Mouse (Mus musculus): ENCODE measurements at regions not wholly inside any gene's neighbourhood (a gene's known extent, or its start where the extent isn't known, plus 50 kb on each side); places are given as distances from the start of the nearest gene placed in this dataset.
A peak's percentile ranks its signal among the peaks of the same experiment; 100 is the strongest.
"Not testable (repeated sequence)": the region's sequence is repeated elsewhere in the genome, so short reads cannot be mapped to it uniquely, and the experiment has no call there.

- no peak for DNase-seq
These were observed 54.7 kb upstream of the Usp25 start for GRCm38 (mm10) chr16:76958597-76959392.

GRCm38 (mm10) chr16:76957491-76957890 lies 56.0 kb upstream of the Usp25 start:
- DNase-seq = no peak

GRCm38 (mm10) chr16:76957090-76957489 lies 56.4 kb upstream of the Usp25 start:
- no peak for DNase-seq

GRCm38 (mm10) chr16:76950836-76951486 lies 62.5 kb upstream of the Usp25 start:
- no peak for DNase-seq

GRCm38 (mm10) chr16:76947011-76947410 lies 66.5 kb upstream of the Usp25 start:
- DNase-seq = no peak

- no peak for DNase-seq
These were observed 75.4 kb upstream of the Usp25 start for GRCm38 (mm10) chr16:76938128-76938527.

- no peak for DNase-seq
These were observed 85.6 kb upstream of the Usp25 start for GRCm38 (mm10) chr16:76927901-76928300.

GRCm38 (mm10) chr16:76920137-76920536 lies 93.4 kb upstream of the Usp25 start:
- DNase-seq = not testable (repeated sequence)

- no peak for DNase-seq
These were observed 94.9 kb upstream of the Usp25 start for GRCm38 (mm10) chr16:76918598-76918997.

GRCm38 (mm10) chr16:76914311-76914710 lies 99.2 kb upstream of the Usp25 start:
- DNase-seq = no peak

GRCm38 (mm10) chr16:76905205-76905996 lies 108.1 kb upstream of the Usp25 start:
- DNase-seq = no peak

GRCm38 (mm10) chr16:76899083-76899482 lies 114.4 kb upstream of the Usp25 start:
- peak; percentile 11 for DNase-seq

GRCm38 (mm10) chr16:76896305-76896704 lies 117.2 kb upstream of the Usp25 start:
- DNase-seq = no peak

- no peak for DNase-seq
These were observed 117.7 kb upstream of the Usp25 start for GRCm38 (mm10) chr16:76895781-76896180.

GRCm38 (mm10) chr16:76878576-76878975 lies 134.9 kb upstream of the Usp25 start:
- no peak for DNase-seq

GRCm38 (mm10) chr16:76875397-76876018 lies 138.0 kb upstream of the Usp25 start:
- DNase-seq = no peak

GRCm38 (mm10) chr16:76866465-76866802 lies 147.1 kb upstream of the Usp25 start:
- DNase-seq = no peak

- DNase-seq = peak; percentile 8
These were observed 147.6 kb upstream of the Usp25 start for GRCm38 (mm10) chr16:76865731-76866464.

GRCm38 (mm10) chr16:76864392-76864791 lies 149.1 kb upstream of the Usp25 start:
- no peak for DNase-seq

GRCm38 (mm10) chr16:76855797-76856196 lies 157.7 kb upstream of the Usp25 start:
- DNase-seq = no peak

- DNase-seq = no peak
These were observed 162.1 kb upstream of the Usp25 start for GRCm38 (mm10) chr16:76851396-76851795.

- DNase-seq = no peak
These were observed 176.1 kb upstream of the Usp25 start for GRCm38 (mm10) chr16:76837450-76837849.
